Mouse (Mus musculus) small intestine, adult 2 months (tissue): ENCODE data around the gene Rtkn2.

ENCODE experiments used
- CTCF ChIP-seq: fragments of 200-500 bp; IDR thresholded peaks from 2 replicates; pipeline ENCODE4 v1.5.1; 2012; ENCODE audit warnings: low read depth, mild to moderate bottlenecking, control low read depth, inconsistent platforms, low read length, moderate library complexity, mixed read lengths; ENCODE audit not compliant: insufficient replicate concordance, insufficient read length; ENCODE audit errors: extremely low read depth
- POLR2A ChIP-seq: fragments of 200-500 bp; IDR thresholded peaks from 2 replicates; pipeline ENCODE4 v1.6.1; 2012; ENCODE audit warnings: low read depth, mild to moderate bottlenecking, control low read depth, inconsistent platforms, low read length, moderate library complexity

DNA sequence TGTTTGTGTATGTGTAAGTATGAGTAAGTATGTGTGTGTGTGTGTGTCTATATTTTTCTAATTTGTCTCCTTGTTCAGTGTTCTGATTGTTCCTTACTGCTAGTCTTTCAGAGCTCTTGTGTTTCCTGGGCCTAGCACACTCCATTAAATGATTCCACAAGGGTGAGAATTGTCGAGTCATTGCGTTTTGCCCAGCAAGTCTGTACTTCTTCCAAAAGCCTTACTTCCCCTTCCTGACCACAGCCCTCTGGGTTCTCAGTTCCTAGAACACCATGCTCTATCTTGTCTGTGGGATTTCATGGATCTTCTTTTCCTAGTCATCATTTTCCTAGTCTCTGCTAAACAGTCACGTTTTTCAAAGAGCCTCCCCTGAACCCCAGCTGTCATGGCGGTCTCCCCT, 106.2 kb downstream of the Rtkn2 start:
- TF ChIP-seq CTCF (no peak), POLR2A (no peak)
